Mouse (Mus musculus): ENCODE data around the gene Ahnak. TPM values are rescaled to one million over a fixed set of nuclear protein-coding genes. Genes with fewer than 3 reads are reported as not detected.
"Not testable (repeated sequence)": the region's sequence is repeated elsewhere in the genome, so short reads cannot be mapped to it uniquely, and the experiment has no call there.

The Ahnak gene
- total RNA-seq, 2 experiments from 2014 or later = 362 to 377 TPM

DNA sequence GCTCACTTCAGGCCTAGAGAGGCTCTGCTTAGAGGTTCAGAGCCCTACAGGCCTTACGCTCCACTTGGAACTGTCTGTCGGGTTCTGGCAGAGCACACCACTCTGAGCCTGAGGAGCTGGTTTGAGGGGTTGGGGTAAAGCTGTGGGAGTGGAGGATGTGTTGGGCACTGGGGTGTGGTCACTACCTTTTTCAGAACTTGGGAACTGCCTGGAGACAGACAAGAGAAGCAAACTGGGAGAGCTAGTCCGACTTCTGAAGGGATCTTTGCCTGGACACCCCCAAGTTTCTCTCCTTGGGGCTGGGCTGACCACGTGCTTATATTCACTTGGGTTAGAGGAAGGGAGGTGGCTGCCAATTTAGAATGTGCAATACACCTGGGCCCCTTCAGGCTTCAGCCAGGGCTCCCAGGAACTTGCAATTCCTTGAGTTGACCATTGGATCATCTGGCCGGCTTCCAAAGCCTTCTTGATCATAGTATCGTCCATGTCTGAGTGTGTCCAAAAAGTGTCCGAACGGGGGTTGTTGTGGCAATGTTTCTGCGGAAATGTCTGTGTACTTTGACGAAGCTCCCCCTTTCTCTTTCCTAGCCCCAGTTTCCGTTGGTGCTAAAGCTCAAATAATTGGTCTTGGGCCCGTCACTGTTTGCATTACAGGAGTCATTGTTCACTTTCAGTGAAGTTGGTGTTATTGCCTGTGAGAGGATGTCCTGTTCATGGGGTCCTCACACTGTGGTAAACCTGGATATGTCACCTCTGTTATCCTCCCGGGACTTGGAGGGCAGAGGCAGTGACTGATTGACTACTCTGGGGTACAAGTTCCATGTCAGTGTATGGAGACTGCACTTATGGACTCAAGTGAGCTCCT, 3.0 kb downstream of the Ahnak start:
- peak in 1 of 2 experiments; percentile 63 for DNase-seq

DNA sequence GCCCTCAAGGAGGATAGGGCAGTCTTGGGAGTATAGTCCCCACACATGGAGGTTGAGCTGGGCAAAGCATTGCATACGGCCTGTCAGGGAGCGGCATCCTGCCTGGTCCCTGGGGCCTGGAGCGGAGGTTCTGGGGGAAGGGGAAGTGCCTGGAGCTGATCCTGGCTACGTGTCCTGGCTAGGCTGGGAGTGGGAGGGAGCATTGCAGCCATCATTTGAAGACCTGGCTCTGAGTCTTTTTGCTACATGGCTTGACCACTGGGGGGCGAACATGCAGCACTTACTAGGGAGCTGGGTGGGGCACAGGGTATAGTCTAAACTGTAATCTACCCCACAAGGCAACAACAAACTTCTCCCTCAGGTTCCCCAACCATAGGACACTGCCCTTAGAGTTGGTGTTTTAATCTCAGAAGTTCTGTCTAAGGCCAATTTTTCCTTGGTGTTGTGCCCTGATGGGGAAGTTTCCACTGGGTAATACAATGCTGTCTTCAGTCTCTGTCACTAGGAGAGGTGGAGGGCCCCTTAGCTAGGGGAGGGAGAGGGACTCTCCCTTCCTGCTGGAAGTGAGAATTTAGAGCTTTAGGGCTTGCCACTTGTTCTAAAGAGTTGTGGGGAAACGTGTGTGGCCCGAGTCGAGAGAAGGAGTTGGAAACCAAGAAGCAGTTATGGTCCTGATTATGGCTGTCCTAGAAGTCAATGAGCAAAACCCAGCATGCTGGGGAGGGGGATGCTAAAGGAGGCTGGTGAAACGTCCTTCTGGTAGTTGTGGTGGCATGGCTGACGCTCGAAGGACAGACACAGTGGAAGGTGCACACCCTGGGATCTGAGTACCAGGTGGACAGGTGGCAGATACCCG, 3.9 kb downstream of the Ahnak start:
- DNase-seq = peak; percentile 91
- intact Hi-C loops (cut with DNase I) = loop anchor here (1.0 to 5.0 kb wide), 2 partner anchors 39 to 89 kb away; no protein-coding TSS in a partner anchor

More for the DNA sequence above, 3.0 kb downstream of the Ahnak start:
- intact Hi-C loops (cut with DNase I) = loop anchor here (5.0 kb wide), 1 partner anchor 40 kb away; no protein-coding TSS in a partner anchor

- intact Hi-C loops (cut with DNase I) = loop anchor here (1.0 to 5.0 kb wide), 2 partner anchors 39 to 89 kb away; no protein-coding TSS in a partner anchor
- no peak for DNase-seq
These were observed 4.5 kb downstream of the Ahnak start for GRCm38 (mm10) chr19:8993625-8993912.

GRCm38 (mm10) chr19:8994813-8995607, 5.9 kb downstream of the Ahnak start:
- DNase-seq = no peak
- intact Hi-C loops (cut with DNase I) = loop anchor here (5.0 kb wide), 1 partner anchor 37 kb away; no protein-coding TSS in a partner anchor

DNA sequence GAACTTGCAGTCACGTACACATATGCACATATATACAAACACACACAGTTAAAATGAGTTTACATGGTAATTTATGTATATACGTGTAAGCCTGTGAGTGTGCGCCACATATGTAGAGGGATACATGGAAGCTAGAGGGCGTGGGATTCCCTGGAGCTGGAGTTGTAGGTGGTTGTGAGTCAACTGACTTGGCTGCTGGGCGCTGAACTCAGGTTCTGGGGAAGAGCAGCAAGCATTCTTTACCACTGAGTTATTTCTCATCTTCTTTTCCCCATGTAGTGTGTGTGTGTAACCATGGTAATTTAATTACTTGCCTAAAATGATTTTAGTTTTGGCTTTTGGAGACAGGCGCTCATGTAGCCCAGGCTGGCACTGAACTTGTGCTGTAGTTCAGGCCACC, 7.5 kb downstream of the Ahnak start:
- DNase-seq = no peak
- intact Hi-C loops (cut with DNase I) = no loop called here

GRCm38 (mm10) chr19:8997546-8997945, 8.5 kb downstream of the Ahnak start:
- DNase-seq = peak; percentile 88 to 90
- intact Hi-C loops (cut with DNase I) = no loop called here

GRCm38 (mm10) chr19:8998546-8998945, 9.5 kb downstream of the Ahnak start:
- no peak for DNase-seq
- intact Hi-C loops (cut with DNase I) = loop anchor here (2.0 kb wide), 1 partner anchor 18 kb away; no protein-coding TSS in a partner anchor

DNA sequence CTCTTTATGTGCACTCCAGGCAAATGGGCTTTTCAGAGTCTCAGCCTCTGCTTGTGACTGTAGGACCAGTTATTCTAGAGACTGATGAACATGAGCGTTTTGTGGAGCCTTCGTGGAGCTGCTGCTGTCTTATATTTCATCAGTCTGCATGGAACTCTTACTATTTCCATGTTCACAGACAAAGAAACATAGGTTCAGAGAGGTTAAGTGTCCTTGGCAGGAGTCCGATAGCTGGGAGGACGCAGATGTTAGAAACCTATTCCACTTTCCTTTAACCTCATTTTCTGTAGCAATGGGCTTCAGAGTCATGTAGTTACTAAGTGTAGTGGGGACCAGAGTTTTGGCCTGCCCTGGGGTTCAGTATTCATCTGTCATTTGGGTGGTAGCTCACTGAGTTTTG, 10.1 kb downstream of the Ahnak start:
- DNase-seq = no peak

GRCm38 (mm10) chr19:9006915-9007314, 17.8 kb downstream of the Ahnak start:
- intact Hi-C loops (cut with DNase I); DNase-seq: not testable (repeated sequence)

More for the DNA sequence above, 10.1 kb downstream of the Ahnak start:
- intact Hi-C loops (cut with DNase I) = loop anchor here (2.0 kb wide), 1 partner anchor 18 kb away; no protein-coding TSS in a partner anchor

- DNase-seq = no peak
- intact Hi-C loops (cut with DNase I) = no loop called here
These were observed 30.2 kb downstream of the Ahnak start for GRCm38 (mm10) chr19:9019298-9019697.

DNA sequence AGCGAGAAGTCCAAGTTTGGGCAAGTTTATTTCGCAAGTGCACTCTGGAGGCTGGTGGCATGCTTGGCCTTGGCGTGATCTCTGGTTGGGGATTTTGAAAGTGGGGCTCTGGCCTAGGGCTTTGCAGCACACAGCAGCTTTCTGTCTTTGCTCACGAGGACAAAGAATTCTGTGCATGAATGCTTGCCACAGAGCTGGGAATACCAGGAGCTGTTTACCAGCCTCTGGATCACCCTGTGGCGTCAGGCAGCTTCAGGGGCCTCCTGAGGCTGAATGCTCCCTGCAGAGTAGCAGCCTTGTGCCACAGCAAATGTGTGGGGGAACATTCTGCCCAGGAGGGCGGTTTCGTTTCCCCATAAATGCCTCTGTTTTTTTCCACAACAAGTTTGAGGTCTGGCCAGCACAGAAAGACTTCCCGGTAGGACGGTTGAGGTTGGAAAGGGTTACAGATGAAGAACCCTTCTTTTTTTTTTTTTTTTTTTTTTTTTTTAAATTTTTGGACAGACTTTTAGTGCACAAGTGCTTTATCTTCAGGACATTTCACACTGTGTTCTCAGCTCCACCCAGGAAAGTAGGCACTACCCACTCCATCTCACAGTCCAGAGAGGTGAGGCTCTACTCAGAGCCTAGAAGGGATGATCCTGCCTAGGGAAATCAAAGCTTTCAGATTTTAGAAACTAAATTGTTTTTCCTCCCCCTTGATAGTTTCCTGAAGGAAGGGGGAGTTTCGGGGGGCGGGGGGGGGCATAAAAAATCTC, 34.1 kb downstream of the Ahnak start:
- intact Hi-C loops (cut with DNase I) = loop anchor here (2.0 kb wide), 1 partner anchor 22 kb away; no protein-coding TSS in a partner anchor
- peak; percentile 52 to 66 for DNase-seq

DNA sequence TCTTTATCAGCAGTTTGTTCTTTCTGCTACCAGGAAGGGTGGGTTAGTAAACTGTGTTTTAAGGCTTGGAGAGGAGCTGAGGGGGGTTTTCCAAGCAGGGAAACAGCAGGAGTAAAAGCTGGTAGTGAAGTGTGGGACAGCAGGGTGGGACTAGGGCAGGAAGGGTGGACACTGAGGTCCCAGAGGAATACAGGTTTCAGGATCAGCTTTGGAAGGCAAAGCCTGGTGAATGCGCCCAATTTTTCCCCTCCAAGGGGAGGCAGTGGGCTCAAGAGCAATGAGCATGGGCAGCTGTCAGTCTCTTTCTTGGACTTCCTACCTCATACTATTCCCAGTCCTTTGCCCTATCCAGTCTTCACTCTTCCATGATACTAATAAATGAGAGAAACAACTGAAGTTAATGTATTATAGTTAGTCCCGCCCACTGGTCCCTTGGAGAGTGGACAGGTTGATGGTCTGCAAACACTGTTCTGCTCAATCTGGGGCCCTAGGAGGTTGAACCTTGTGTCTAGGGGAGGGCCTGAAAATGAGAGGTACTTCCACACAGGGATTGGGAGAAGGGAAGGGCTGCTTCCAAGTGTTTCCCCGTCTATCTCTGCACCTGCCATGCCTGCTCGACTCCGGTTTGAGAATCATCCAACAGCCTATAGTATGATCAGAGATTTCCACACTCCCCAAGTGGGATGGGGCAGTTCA, 36.6 kb downstream of the Ahnak start:
- intact Hi-C loops (cut with DNase I) = no loop called here
- no peak for DNase-seq

DNA sequence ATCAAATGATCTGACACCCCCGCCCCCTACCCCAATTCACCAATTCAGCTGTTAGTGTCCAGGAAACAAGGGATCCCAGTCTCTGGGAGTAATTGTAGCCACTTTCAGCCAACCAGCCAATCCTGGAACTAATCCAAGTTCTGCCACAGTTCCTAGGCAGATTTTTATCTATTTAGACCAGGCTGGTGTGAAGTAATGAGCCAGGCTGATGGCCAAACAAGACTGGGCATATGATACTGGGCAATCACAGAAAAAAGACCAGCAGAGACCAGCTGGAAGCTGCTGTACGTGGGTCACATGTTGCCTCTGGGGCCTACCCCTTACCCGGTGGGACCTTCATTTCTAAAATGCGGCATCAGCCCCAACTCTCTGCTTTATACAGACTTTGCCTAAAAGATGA, 37.5 kb downstream of the Ahnak start:
- intact Hi-C loops (cut with DNase I) = no loop called here
- no peak for DNase-seq

DNA sequence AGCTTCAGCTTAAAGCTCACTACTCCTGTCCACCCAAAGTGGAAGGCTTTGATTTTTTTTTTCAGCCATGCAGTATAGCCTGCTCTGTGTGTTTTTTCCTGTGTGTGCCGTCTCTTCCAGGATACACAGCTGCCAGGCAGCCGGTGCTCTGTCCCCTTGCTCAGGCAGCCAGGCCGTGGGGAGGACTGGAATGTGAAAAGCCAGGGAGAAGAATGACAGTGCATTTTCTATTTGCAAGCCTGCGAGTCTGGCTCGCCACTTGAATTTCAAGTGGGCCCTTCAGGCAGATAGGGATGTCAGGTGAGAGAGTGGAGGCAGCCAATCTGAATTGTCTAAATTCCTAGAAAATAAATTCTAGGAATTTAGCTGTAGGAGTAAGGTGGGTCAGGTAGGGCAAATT, 38.7 kb downstream of the Ahnak start:
- DNase-seq = peak; percentile 44 to 60
- intact Hi-C loops (cut with DNase I) = no loop called here

- no peak for DNase-seq
- intact Hi-C loops (cut with DNase I) = no loop called here
These were observed 39.3 kb downstream of the Ahnak start for GRCm38 (mm10) chr19:9028375-9028774.

DNA sequence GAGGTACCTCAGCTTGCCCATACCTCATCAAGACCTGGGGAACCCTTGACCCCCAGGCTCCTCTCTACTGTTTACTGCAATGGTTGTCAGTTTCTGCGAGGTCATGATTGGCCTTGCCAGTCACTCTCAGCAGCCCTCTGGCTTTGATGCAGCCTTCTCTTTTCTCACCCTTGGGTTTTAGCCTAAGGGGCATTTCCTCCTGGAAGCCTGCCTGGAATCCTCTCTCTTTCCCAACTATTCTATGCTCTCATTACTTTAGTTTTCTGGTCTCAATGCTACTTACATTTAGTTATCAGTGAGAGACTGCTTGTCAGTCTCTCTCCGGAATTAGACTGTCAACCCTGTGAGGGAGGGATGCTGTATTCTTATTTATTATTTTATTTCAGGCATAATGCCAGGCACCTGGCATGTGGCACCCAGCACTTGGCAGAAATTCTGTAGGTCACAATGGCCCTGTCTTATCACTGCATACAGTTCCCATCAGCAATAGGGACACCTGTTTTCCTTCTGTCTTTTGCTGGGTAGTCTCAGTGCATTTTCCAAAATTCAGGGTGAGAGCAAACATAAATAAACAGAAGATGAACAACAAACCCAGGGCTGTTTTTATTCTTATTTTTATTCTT, 40.7 kb downstream of the Ahnak start:
- intact Hi-C loops (cut with DNase I) = loop anchor here (5.0 kb wide), 2 partner anchors 37 to 43 kb away; no protein-coding TSS in a partner anchor
- DNase-seq = no peak

DNA sequence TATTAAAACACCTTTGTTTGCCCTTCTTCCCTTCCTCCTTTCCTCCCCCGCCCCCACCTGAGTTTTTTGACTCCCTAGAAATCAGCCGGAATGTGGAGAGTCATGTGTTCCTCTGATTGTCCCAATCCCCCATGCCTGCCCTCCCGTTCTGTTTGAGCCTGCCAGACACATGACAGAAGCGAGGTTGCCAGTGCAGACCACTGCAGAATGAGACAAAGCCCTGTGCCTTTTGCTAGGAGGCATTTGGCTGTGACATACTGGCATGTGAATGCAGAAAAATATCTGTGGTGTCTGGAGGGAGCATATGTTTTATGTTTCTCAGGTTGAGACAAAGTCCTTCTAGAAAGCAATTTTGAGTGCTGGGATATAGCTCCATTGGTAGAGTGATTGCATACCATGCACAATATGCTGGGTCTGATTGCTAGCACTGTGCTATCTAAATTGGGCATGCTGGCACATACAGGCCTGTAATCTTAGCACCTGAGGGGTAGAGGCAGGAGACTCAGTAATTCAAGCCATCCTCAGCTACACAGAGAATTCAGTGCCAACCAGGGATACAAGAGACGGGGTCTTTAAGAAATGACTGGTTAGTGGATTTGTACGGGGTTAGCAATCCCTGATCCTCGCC, 43.5 kb downstream of the Ahnak start:
- DNase-seq = no peak
- intact Hi-C loops (cut with DNase I) = loop anchor here (5.0 kb wide), 2 partner anchors 40 kb away; no protein-coding TSS in a partner anchor

Measured in heart, postnatal 36 days (tissue).